Mouse (Mus musculus) MEL-GATA-1-ER (cell line): ENCODE measurements around the gene Ostc.

Source experiments
- DNase-seq: peaks from one replicate; pipeline ENCODE4 v3.0.0-alpha.2; 2012; ENCODE audit warnings: low read depth; ENCODE audit errors: extremely low read depth

The Ostc gene

DNA sequence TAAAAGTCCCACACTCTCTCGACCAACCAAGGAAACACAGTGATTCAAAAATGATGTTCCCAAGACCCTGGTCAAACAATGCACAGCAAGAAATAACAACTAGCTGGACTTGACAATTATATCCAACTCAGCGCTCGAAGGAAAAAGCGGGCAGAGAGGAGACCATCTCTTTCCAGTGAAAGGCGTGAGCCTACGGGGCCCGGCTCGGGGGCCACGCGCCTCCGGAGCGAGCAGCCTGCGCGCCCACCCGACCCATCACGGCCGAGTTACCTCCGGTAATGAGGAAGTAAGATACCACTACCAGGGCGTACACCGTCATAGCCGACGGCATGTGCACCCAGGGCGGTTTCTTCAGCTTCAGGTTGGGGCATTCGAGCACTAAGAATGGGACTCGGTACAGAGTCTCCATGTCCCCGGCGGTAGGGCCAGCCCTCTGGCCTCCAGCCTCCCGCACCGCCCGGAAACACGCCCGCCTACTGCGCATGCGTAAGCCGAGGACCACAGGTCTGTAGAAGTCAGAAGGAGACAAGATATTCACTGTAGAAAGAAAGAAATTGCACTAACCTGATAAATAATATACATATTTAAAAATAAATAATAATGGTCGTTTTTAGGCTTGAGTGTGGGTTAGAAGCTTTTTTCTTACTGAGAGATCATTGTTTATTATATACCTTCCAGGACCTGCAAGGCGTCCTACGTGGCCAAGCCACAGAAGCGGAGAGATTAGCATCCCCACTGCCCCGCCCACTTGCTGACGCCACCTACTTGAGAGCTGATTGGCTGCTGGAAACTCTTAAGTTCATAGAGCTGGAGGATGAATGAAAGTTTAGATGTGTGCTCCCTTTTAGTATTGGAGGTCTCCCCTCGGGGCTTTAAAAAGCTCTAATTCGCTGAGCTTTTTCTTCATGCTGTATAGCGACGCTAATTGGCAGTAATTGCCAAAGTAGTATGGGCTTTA, at the start of gene Ostc:
TSS of gene Ostc (minus strand) at position 478 of the 958 bp plus-strand sequence.
- DNase-seq, result peak; percentile 99

DNA sequence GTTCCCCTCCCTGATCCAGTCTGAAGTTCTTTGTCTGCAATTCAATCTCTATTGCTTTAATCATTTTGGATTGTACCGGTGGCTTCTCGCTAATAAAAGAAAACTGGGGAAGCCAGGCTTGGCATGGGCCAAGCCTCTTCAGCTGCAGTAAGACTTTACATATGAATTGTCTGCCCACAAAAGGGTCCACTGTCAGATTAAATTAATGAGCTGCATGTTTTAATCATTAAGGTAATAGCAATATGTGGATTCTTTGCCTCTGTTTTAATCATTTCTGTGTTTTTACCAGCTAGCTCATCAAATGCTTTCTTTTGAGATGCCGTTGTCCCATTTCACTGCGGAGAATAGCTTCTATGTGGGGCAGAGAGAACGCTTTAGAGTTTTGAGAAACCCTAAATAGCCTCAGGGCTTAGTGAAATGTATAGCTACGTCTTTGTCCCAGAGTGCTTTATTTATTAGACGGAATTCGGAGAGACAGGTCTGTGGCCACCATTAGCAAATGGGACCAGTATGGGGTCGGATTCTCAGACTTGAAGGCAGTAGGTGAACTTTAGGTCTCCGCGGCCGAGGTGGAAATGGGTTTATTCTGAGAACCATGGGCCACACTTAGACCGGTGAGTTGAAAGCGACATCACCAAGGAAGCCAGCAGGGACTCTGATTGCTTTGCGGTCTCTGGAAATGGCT, 49.1 kb upstream of the Ostc start:
- DNase-seq, result no peak

GRCm38 (mm10) chr3:130757117-130757852, 48.0 kb upstream of the Ostc start:
- DNase-seq, result no peak

DNA sequence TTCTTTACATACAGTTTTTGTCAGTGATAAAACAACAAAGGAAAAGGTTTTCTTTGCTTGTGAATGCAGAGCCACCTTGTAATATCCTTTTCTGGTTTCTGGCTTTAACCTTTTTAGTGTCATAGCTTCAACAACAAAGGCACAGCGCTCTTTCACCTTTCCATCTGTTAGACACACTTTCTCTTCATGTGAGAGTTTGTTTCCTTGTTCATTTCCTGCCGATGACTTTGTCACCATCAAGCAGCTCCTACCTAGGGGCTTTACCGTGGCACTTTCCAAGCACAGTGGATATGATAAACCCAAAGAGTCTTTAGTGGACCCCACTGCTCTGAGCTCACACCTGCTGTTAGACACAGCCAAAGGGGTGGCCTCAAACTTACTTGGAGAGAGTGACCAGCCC, 40.0 kb upstream of the Ostc start:
- DNase-seq, result no peak

DNA sequence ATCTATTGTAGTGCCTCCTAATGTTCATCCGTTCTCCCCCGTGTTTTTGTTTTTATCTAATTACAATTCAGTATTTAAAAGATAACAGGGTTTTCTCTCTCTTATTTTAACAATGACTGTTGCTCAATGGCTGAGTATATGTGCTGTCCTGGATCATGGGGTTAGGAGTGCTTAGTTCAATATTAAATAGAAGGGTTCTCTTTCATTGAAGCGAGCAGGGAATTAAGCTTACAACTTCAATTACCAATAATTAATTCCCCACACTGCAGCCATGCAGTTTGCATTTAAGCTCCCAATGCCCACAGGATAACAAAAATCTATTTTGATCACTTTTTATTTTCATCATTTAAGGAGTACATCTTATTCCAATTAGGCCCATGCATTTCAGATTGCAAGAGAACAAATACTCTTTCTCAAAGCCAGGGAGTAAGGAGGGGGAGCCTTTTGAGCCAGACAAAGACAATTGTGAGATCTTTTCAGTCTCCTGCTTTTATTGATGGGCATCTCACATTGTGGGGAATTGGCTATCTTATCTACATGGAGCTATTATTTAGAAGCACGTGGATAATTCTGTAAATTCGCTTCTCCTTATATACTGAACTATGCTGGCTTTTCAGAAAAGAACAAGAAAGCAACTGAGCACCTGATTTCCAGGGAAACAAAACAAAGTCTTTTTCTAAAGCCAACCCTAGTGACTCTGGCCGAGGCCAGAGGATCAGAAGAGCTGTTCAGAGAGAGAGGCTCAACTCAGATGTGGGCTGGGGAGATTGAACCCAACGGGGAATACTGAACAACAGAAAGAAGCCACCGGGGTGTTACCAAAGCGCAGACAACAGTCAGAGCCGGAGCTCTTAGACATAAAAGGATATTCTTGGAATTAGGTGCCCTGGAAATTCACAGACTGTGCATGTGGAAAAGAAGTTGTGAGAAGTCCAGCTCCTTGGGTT, 37.7 kb upstream of the Ostc start:
- no peak for DNase-seq

GRCm38 (mm10) chr3:130737652-130738361, 28.6 kb upstream of the Ostc start:
- DNase-seq, result no peak

DNA sequence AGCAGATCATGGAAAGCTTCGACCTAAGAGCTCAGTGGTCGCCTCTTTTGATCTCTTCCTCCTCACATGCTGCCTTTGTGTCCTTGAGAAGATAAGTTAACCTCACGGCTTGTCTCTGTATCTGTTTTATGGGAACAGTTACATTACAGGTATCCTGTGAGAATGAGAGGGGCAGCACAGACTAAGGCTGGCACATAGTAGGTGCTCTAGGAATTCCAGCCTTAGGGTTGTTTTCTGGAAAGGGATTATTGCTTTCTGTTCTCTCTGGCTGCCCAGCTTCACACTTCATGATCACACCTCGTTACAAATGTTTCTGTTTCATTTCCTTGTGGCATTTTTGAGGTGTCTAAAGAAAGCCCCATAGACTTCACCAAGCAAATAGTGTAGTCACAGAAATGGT, 27.5 kb upstream of the Ostc start:
- DNase-seq, result no peak

- DNase-seq, result peak; percentile 87
Observed at GRCm38 (mm10) chr3:130730189-130730653, 21.0 kb upstream of the Ostc start, which contains the start of gene Rpl34. Rpl34 (minus strand) TSS chr3:130730398.

DNA sequence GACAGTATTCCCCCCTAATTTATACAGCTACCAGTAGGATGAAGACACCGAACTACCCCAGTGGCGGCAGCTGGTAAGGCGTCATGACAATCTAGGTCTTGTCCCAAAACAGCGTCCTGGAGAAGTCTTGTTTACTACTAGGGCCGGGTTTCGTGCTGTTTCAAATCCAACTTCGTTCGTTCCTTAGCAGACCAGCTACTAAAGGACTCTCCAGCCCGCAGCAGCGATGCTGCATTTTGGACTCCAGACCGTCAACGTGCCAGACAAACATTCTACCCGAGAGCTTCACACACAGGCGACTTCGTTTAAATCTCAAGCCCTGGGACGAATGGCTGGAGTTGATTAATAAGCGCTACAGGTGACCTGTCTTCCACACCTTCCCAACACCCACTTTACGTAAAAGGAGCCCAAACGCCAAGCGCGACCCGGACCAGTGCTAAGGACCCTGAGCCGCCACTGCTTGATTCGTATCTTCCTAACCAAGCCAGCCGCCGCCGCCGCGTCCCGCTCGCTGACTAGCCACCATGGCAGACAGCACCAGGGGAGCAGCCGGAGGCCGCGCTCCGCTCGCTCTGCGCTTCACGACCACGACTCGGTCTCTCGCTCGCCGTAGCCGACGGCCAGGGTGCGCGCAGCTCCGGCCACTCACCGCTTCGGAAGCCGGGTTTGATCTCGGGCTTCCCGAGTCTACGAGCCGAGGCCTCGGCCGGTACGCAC, 20.4 kb upstream of the Ostc start:
- peak; percentile 56 for DNase-seq

DNA sequence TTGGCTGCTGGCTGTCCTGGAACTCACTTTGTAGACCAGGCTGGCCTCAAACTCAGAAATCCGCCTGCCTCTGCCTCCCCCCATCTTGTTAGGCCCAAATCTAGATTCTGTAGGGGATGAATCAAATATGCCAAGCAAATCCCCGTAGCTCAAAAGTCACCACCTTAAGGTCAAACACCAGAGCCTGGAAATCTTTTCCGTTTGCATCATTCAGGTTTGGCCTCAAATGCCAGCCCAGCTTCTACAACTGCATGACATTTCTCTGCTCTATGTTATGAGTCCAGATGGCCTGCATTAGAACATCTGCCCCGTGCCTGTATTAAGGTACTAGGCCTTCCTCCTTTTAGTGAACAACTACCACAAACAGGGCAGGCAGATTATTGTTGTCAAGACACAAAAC, 18.4 kb upstream of the Ostc start:
- DNase-seq, result no peak

DNA sequence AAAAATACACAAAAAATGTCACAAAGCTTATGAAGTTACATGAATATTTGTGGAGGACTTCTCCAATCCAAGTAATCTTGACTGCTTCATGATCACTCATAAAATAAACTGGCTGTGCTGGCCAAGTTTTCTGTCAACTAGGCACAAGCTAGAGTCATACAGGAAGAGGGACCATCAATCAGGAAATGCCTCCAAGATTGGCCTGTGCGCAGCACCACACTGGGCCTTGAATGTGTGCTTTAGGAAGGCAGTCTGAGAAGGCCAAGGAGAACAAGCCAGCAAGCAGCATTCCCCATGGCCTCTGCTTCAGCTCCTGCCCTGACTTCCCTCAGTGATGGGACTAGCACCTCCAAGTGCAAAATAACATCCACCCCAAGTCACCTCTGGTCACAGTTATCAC, 17.8 kb upstream of the Ostc start:
- DNase-seq, result no peak

DNA sequence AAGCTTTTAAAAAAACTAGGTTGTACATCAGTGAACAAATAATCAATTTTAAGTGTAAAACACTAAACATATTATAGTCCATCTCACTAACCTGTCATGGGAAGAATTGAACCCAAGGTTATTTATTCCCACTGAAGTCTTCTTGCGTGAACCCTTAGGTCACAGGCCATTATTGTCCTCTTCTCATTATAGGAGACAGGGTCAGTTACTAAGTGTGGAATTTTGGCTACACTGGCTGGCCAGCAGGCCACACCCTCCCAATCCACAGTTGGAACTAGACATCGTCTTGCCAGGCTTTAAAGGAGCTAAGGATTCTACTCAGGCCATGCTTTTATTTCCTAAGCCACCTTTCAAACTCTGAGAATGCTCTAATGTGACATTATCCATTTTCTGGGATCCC, 16.5 kb upstream of the Ostc start:
- DNase-seq, result no peak

- DNase-seq, result no peak
Observed at GRCm38 (mm10) chr3:130722733-130723478, 13.7 kb upstream of the Ostc start.

- DNase-seq, result no peak
Observed at GRCm38 (mm10) chr3:130720225-130720624, 11.0 kb upstream of the Ostc start.

DNA sequence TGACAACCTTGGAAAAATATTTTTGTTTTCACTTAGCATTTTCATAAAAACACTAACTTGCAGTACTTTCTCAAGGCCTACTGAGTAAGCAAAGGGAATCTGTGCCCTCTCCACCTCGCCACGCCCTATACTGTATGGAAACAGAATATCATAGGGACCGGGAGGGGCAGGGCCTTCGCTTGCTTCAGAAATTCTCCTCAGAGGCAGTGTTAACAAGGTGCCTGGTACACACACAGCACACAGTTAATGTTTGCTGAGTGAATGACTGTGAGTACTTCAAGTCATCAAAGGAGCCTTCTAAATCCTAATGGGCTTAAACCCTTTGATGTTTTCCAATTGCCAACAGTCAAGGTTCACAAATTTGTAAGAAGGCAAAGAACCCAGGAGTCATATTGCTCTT, 9.6 kb upstream of the Ostc start:
- DNase-seq, result no peak

- DNase-seq, result no peak
Observed at GRCm38 (mm10) chr3:130716555-130716954, 7.3 kb upstream of the Ostc start.

DNA sequence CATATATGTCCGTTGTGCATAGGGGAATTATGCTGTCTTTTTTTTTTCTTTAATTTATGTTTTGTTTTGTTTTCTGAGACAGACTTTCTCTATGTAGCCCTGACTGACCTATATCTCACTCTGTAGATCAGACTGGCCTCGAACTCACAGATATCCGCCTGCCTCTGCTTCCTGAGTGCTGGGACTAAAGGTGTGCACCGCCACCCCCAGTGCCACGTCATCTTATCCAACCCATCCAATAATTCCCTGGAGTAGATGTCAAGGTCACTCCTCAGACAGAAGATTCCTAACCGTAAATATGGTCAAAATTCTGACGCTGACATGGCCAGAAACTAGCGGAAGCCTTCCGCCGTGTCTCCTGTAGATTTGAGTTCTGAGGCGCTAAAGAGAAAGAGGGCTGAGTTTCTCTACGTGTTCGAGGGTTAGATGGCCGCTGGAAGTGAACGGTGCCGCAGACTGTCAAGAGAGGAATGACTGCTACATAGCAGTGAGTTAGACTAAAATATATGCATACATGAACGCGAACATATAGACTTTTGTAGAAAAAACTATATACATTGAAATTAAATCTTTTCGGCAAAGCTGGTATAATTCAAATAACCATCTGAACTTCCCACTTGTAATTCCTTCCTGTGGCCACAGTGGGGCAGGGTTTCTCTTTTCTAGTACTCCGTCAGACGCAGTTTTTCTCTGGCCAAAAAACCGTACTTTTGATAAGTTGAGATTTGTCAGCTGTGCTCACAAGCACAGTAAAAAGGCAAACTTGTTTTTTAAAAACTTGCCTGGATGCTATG, 5.7 kb upstream of the Ostc start:
- DNase-seq, result peak; percentile 68

DNA sequence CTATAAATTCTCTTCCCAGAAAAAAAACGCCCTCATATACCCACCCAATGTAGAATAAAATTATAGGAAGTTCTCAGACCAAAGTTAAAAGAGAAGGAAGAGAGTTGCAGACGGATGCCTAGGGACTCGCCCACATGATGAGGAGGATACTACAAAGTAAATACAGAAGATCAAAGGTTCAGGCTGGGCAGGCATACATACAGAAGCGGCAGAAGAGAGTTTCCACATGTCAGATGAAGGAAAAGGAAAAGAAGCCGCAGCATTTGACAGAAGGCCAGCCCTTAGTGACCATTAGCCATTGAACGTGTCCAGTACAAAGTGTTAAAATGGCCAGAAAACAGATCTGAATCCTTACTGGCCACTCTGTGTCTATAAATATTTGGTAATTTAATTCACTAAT, 3.6 kb upstream of the Ostc start:
- DNase-seq, result no peak
